Mouse (Mus musculus): ENCODE results near the gene Stat5a. TPM values are rescaled to one million over a fixed set of nuclear protein-coding genes. Genes with fewer than 3 reads are reported as not detected.

Stat5a gene
- polyA plus RNA-seq, 1 experiment = 2.1 TPM

DNA sequence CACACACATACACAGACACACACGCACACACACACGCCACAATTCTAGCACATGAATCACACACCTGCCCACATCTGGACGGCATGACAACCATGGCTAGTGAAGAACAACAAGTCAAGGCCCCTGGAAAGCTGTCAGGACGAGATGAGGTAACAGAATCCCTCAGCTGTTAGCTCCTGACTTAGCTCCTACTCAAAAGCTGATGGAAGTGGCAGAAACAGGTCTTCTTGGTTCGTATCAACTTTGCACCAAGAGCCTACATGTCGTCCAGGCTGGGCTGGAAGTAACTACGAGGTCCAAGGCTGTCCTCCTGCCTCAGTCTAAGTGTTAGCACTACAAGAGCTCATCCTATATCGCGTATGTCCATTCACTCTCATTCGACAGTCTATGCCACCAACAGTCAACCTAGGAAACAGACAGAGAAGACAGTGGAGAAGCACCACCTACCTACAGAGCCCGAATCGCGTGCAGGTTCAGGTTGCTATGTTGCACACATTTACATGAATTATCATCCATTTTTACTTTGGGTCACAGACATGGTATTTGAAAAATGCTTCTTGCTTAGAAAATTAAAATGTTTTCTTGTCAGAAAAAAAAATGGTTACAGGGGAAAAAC, 37.4 kb upstream of the Stat5a start:
- no peak for TF ChIP-seq POLR2A (IDR thresholded peaks at IDR 0.05; ENCODE audit: borderline replicate concordance, extremely low read depth, insufficient read depth, insufficient read length, poor library complexity, severe bottlenecking)
- no peak for TF ChIP-seq CTCF (IDR thresholded peaks at IDR 0.05; ENCODE audit: borderline replicate concordance, extremely low read depth, insufficient read depth, insufficient read length)
- no peak for DNase-seq (ENCODE audit: low read depth)

DNA sequence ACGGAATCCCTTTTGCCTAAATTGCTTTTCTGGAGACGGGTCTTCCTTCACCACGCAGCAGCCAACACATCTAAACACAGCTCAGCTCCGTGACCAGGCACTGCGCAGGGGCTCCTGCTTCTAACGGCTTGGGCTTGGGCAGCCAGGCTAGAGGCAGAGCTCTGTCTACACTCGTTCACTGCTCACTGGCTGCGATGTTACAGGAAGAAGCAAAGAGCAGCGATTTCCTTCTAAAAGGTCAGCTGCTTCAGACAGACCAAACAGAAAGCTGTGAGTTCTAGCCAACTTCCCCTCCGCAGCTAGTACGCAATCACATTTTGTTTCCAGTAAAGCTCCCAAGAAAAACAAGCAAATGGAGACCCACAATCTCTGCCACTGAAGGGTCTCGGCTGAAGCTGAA, 36.8 kb upstream of the Stat5a start:
- TF ChIP-seq POLR2A (IDR thresholded peaks at IDR 0.05; ENCODE audit: borderline replicate concordance, extremely low read depth, insufficient read depth, insufficient read length, poor library complexity, severe bottlenecking) (no peak), CTCF (IDR thresholded peaks at IDR 0.05; ENCODE audit: borderline replicate concordance, extremely low read depth, insufficient read depth, insufficient read length) (no peak)
- no peak for DNase-seq (ENCODE audit: low read depth)

DNA sequence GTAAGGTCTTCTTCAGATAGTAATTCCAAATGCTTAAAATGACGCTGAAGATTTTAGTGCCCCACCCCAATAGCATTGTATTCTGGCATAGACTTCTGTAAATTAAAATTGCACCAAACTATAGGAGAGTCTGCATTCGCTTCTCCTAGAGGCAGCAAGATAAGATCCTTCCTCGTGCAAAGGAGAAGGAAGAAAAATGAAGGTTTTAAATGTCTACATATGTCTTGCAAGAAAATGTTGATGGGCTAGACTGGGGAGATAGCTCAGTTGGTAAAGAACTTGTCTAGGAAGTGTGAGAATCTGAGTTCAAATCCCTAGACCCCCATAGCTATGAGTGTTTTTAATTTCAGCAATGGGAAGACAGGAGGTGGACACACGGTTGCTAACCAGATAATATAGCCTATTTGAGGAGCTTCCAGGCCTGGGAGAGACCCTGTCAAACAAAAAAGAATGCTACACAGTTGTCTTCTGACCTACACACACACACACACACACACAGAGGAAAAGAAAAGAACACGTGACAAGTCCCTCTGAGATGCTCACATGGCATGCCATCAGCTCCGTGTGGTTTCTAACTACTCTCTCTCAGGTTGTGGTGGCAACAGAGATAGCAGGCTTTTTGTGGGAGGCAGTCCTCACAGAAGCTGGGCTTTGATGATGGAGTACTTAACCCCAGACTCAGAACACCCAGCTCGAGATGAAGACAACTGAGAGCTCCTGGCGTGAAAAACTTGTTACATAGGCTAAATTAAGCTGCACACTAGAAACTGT, 35.4 kb upstream of the Stat5a start:
- no peak for TF ChIP-seq CTCF (IDR thresholded peaks at IDR 0.05; ENCODE audit: borderline replicate concordance, extremely low read depth, insufficient read depth, insufficient read length)
- no peak for TF ChIP-seq POLR2A (IDR thresholded peaks at IDR 0.05; ENCODE audit: borderline replicate concordance, extremely low read depth, insufficient read depth, insufficient read length, poor library complexity, severe bottlenecking)
- DNase-seq (ENCODE audit: low read depth) = no peak

DNA sequence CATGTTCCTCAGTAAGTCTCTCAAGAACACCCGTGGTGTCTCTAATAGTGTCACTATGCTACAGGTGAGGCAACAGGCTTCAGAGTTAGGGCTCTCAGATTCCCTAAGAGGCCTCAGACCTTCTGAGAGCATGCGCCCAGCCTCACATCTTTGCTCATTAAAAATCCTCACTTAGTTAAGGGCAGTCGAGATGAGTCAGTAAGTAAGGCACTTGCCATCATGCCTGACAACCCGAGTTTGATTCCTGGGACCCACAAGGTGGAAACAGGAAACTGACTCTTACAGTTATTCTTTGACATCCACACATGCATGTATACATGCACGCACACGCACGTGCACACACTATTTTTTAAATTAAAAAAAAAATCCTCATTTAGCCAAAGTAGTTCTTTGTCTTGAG, 34.7 kb upstream of the Stat5a start:
- TF ChIP-seq CTCF (IDR thresholded peaks at IDR 0.05; ENCODE audit: borderline replicate concordance, extremely low read depth, insufficient read depth, insufficient read length) (no peak), POLR2A (IDR thresholded peaks at IDR 0.05; ENCODE audit: borderline replicate concordance, extremely low read depth, insufficient read depth, insufficient read length, poor library complexity, severe bottlenecking) (no peak)
- DNase-seq (ENCODE audit: low read depth) = no peak

DNA sequence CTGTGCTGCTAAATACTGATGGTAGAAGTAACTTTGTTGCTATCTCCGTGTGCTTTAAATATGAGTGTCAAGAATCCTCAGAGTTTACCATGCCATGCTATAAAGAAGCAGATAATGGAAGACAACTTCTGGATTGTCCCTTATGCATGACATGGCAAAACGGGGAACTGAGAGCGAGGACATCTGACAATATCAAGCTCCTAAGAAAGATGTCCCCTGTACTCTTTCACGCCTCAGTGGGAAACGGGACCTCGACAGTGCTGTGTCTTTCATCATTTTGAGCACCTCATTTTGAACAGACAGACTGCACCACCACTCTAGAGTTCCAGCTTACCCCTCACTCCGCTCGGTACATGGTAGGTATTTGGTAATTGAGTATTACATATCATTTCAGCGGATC, 33.7 kb upstream of the Stat5a start:
- TF ChIP-seq POLR2A (IDR thresholded peaks at IDR 0.05; ENCODE audit: borderline replicate concordance, extremely low read depth, insufficient read depth, insufficient read length, poor library complexity, severe bottlenecking) (no peak), CTCF (IDR thresholded peaks at IDR 0.05; ENCODE audit: borderline replicate concordance, extremely low read depth, insufficient read depth, insufficient read length) (no peak)
- no peak for DNase-seq (ENCODE audit: low read depth)

DNA sequence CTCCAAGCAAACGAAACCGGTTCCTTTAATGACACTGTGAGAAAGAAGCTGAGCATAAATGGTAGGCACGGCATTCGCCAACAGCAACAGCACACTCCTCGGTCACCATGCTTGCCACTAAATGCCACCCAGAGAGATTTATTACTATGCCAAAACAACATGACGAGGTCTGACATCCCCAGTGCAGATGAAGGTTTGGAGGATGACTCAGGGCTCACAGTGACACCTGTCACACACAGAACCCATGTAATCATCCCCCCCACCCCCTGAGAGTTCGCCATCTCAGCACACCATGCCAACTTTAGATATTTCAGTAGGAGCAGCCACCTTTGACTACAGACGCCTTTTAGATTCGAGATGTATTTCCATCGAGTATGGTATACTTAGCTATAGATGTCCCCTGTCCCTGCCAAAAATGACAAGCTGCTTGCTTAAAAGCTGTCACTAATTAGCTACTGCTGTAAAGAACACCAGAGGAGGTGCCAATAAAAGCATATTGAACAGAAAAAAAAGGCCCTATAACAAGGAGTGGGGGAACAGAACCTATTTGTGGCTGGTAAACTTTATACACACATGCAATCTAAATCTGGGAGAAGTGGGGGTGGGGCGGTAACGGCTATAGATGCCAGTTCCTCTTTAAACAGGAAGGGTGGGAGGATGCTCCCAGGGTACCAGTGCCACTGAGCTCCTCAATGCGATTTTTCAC, 32.8 kb upstream of the Stat5a start:
- TF ChIP-seq POLR2A (IDR thresholded peaks at IDR 0.05; ENCODE audit: borderline replicate concordance, extremely low read depth, insufficient read depth, insufficient read length, poor library complexity, severe bottlenecking) = no peak
- no peak for TF ChIP-seq CTCF (IDR thresholded peaks at IDR 0.05; ENCODE audit: borderline replicate concordance, extremely low read depth, insufficient read depth, insufficient read length)
- peak; percentile 86 for DNase-seq (ENCODE audit: low read depth)

DNA sequence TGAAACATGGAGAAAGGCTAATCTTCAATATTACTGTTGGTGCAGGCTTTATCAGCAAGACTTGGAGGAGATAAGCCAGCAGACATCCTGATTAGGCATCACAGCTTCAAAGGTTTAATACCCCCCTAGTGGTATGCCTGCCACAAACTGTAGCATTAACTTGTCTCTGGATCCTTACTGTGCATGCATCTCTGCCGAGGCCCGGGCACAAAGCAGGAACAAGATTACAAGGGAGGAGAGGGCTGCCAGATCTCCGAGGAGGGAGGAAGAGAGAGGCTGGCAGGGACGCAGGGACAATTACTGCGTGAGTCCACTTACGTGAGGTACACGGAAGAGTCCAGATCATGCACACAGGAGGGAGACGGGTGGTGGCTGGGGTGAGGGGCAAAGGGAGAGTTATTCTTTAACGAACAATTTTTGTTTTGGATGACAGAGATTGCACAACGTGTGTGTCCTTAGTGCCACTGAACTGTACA, 30.4 kb upstream of the Stat5a start:
- peak; percentile 64 for DNase-seq (ENCODE audit: low read depth)
- TF ChIP-seq CTCF (IDR thresholded peaks at IDR 0.05; ENCODE audit: borderline replicate concordance, extremely low read depth, insufficient read depth, insufficient read length) (peak; percentile 28; the same call in 1 of the 2 replicates), POLR2A (IDR thresholded peaks at IDR 0.05; ENCODE audit: borderline replicate concordance, extremely low read depth, insufficient read depth, insufficient read length, poor library complexity, severe bottlenecking) (no peak)

DNA sequence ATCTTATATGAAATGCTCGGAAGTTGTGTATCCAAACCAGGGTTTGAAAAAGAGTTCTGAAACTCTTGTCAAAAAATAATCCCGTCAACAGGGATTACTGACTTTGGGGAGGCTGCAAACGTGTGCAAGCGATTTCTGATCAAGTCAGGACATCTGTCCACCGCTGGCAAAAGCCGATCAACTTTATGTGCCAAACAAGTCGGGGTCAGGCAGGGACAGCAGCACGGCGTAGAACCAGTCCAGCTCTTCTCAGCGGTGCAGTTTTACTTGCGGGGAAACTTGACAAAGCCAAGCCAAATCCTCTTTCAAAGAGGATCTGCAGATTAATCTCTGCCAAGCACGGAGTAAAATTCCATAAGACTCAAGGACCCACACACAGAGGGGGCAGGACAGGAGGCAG, 29.5 kb upstream of the Stat5a start:
- DNase-seq (ENCODE audit: low read depth) = no peak
- TF ChIP-seq CTCF (IDR thresholded peaks at IDR 0.05; ENCODE audit: borderline replicate concordance, extremely low read depth, insufficient read depth, insufficient read length) (no peak), POLR2A (IDR thresholded peaks at IDR 0.05; ENCODE audit: borderline replicate concordance, extremely low read depth, insufficient read depth, insufficient read length, poor library complexity, severe bottlenecking) (no peak)

DNA sequence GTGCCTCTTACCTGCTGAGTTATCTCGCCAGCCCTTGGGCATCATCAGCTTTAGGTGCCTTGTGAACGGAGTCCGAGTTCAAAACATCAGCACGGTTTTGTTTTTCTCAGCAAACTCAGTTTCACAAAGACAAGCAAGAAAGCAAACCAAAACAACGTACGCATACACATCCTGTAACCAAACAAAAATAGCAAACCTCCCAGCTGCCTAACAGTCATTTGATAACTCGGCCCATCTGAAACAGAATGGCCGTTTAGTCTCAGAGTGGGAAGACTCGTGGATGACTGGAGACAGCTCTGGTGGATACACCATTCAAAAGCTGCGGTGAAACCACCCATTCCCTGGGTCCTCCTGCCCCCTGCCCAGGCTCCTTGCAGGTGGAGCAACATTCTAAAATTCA, 27.8 kb upstream of the Stat5a start:
- TF ChIP-seq POLR2A (IDR thresholded peaks at IDR 0.05; ENCODE audit: borderline replicate concordance, extremely low read depth, insufficient read depth, insufficient read length, poor library complexity, severe bottlenecking) (no peak), CTCF (IDR thresholded peaks at IDR 0.05; ENCODE audit: borderline replicate concordance, extremely low read depth, insufficient read depth, insufficient read length) (no peak)
- no peak for DNase-seq (ENCODE audit: low read depth)

DNA sequence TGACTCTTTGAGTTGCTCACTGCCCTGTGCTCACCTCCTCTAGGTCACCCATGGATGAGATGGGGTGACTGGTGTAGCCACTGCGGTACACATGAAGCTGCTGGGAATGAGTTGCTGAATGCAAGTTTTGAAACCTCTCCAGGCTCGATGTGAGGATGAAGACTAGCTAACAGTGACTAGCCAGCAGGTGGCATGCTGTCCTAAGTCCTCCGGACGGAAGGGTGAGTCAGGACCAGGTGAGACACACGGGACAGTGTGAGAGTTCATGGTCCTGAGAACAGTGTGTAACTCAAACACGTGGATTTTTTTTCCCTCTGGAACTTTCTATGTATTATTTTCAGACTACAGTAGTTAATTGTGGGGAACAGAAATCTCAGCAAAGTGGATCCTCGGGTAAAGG, 25.7 kb upstream of the Stat5a start:
- TF ChIP-seq CTCF (IDR thresholded peaks at IDR 0.05; ENCODE audit: borderline replicate concordance, extremely low read depth, insufficient read depth, insufficient read length) = peak; percentile 11; the same call in 1 of the 2 replicates
- TF ChIP-seq POLR2A (IDR thresholded peaks at IDR 0.05; ENCODE audit: borderline replicate concordance, extremely low read depth, insufficient read depth, insufficient read length, poor library complexity, severe bottlenecking) = no peak
- no peak for DNase-seq (ENCODE audit: low read depth)

DNA sequence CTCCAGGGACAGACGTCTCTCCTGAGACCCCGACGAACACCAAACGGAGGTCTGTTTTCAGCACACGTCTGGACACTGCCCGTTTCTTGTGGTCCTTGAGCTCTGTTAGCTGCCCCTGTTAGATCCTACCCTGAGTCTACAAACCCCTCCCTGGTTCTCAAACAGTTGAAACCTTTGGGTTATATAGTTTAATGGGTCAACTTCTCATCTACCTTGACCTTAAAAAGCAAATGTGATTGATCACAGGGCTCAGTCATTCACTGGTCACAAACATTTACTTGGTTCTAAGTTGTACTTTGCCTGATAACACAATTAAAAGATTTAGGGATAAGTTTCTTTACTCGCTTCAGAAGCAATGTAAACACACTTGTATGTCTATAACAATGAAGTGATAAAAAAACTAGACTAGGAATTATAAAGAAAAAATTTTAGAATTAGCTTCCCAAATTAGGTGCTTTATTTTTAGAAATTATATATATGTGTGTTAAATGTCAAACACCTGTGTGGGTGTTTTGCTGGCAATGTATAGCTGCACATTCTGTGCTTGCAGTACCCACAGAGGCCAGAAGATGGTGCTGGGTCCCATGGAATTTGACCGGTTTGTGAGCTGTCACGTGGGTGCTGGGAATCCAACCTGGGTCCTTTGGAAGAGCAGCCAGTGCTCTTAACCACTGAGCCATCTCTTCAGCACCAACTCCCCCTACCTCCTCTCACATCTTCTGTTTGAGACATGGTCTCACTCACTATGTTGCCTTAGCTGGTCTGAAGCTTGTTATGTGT, 22.0 kb upstream of the Stat5a start:
- no peak for TF ChIP-seq POLR2A (IDR thresholded peaks at IDR 0.05; ENCODE audit: borderline replicate concordance, extremely low read depth, insufficient read depth, insufficient read length, poor library complexity, severe bottlenecking)
- peak; percentile 37; the same call in 1 of the 2 replicates for TF ChIP-seq CTCF (IDR thresholded peaks at IDR 0.05; ENCODE audit: borderline replicate concordance, extremely low read depth, insufficient read depth, insufficient read length)
- no peak for DNase-seq (ENCODE audit: low read depth)

Measured in brain, embryonic 14.5 days (tissue).